In the genomic region with DNA sequence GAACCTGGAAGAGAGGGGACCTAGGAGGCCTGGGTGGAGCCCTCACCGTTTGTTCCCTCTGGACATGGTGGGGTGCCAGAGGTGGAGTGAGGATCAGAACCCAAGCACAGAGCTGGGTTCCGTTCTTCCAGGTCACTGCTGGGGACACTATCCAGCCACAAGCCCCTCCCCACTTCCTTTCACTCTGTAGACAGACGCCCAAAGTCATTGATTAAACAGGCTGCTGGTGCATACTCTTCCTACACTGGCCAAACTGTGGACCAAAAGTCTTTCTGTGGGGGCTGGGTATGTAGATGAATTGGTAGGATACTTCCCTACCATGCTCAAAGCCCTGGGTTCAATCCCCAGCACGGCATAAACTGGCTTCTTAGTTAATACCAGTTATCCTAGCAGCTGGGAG, we compare ENCODE assay signal across 27 mouse cellular contexts. TPM values are rescaled to one million over a fixed set of nuclear protein-coding genes. Genes with fewer than 3 reads are reported as not detected.
"Had no signal": no experiment of that assay in that cellular context is flagged by ENCODE, and none has a peak within 500 bp of the region (broad histone marks: within the 10 kb centered on the region; RNA-seq: fewer than 3 reads in every experiment).

No protein-coding gene starts in this region.

- H3K9me3 ChIP-seq: heart, embryonic 10.5 days; heart, embryonic 12.5 days; hindbrain, embryonic 10.5 days; hindbrain, embryonic 12.5 days; intestine, embryonic 15.5 days; kidney, embryonic 15.5 days; limb, embryonic 10.5 days; limb, embryonic 12.5 days had no signal

- H3K36me3 ChIP-seq: heart, embryonic 10.5 days; heart, embryonic 12.5 days; hindbrain, embryonic 10.5 days; hindbrain, embryonic 12.5 days; intestine, embryonic 15.5 days; kidney, embryonic 15.5 days; limb, embryonic 10.5 days; limb, embryonic 12.5 days had no signal

- H3K4me1 ChIP-seq: intestine, embryonic 15.5 days had no signal

- ATAC-seq: hindbrain, embryonic 16.5 days; inflammation-experienced regulatory T-cells, adult 6 months; intestine, embryonic 15.5 days; intestine, postnatal 0 days had no signal

- H3K4me2 ChIP-seq: heart, embryonic 12.5 days; hindbrain, embryonic 12.5 days; hindbrain, embryonic 14.5 days; intestine, embryonic 15.5 days; kidney, embryonic 15.5 days; limb, embryonic 12.5 days had no signal

- H3K4me3 ChIP-seq: gastrocnemius, adult 2 months; heart, embryonic 10.5 days; heart, embryonic 12.5 days; hindbrain, embryonic 10.5 days; hindbrain, embryonic 12.5 days; intestine, embryonic 15.5 days; kidney, embryonic 15.5 days; layer of hippocampus, adult 2 months; left cerebral cortex, adult 2 months; limb, embryonic 10.5 days; limb, embryonic 12.5 days had no signal

- H3K27me3 ChIP-seq: hindbrain, embryonic 12.5 days; intestine, embryonic 15.5 days; kidney, embryonic 15.5 days had no signal

- DNase-seq: gastrocnemius, adult 2 months; gastrocnemius, postnatal 10 days; gastrocnemius, postnatal 25 days; heart, adult 18-20 months; heart, postnatal 10 days; heart, postnatal 4 days; kidney, adult 18-20 months; kidney, postnatal 14 days; kidney, postnatal 4 days had no signal

- H3K27ac ChIP-seq: gastrocnemius, adult 2 months; heart, embryonic 10.5 days; hindbrain, embryonic 10.5 days; hindbrain, embryonic 12.5 days; hindbrain, embryonic 14.5 days; intestine, embryonic 15.5 days; kidney, embryonic 15.5 days; kidney, postnatal 0 days; layer of hippocampus, adult 2 months; left cerebral cortex, adult 2 months; limb, embryonic 10.5 days; limb, embryonic 12.5 days; liver, embryonic 14.5 days had no signal

- H3K9ac ChIP-seq: heart, embryonic 12.5 days; hindbrain, embryonic 12.5 days; hindbrain, embryonic 14.5 days; intestine, embryonic 15.5 days; kidney, embryonic 15.5 days; limb, embryonic 12.5 days; liver, embryonic 14.5 days had no signal

RNA-seq across cellular contexts. Expression of gene Atp2c2, which starts 7.8 kb away (rescaled TPM):
- polyA plus RNA-seq: inflammation-experienced regulatory T-cells, adult 6 months; liver, adult 2 months had no signal

RNA-seq across cellular contexts. Expression of gene Wfdc1, which starts 25.8 kb away (rescaled TPM):
- polyA plus RNA-seq: inflammation-experienced regulatory T-cells, adult 6 months; limb, embryonic 12.5 days had no signal

RNA-seq across cellular contexts. Expression of gene Kcng4, which starts 56.5 kb away (rescaled TPM):
- polyA plus RNA-seq: heart, embryonic 10.5 days; heart, embryonic 12.5 days; heart, embryonic 14.5 days; hindbrain, embryonic 12.5 days; inflammation-experienced regulatory T-cells, adult 6 months; limb, embryonic 10.5 days; liver, adult 2 months; liver, embryonic 14.5 days had no signal
